Mouse (Mus musculus) T-helper 17 cell (primary cell): ENCODE measurements around the gene Plekha6.
"Not testable (repeated sequence)": the region's sequence is repeated elsewhere in the genome, so short reads cannot be mapped to it uniquely, and the experiment has no call there.

ENCODE experiments used
- in situ Hi-C, 2 experiments: fragments of 300-600 bp; cut with MboI, MseI; formaldehyde crosslinking; loops; 1 replicate in 1 of 2; 2 replicates in 1 of 2; pipeline ENCODE4 v1.15.1; 2025; ENCODE audit warnings: high pct_unique_total_duplicates in 2 of 2

Plekha6 gene

DNA sequence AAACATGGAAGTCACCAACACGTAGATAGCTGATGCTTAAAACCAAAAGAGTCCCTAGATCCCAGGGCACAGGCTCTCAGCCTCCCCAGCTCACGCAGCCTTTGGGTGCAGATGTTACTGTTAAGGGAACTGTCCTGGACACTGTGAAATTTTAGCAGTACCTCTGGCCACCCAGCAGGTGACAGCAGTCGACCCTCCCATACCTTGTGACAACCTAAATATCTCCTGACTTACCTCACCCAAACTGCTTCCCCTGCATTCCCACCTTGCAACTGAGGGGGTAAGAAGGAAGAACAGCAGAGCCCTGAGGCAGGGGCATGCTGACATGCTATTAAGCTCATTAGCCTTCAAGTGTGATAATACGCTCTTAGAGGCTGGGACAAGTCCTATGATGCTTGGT lies 147.2 kb downstream of the Plekha6 start:
- in situ Hi-C loops: loop anchor here in 1 of 2 experiments (5.0 kb wide), 1 partner anchor 134 kb away; no protein-coding TSS in a partner anchor

DNA sequence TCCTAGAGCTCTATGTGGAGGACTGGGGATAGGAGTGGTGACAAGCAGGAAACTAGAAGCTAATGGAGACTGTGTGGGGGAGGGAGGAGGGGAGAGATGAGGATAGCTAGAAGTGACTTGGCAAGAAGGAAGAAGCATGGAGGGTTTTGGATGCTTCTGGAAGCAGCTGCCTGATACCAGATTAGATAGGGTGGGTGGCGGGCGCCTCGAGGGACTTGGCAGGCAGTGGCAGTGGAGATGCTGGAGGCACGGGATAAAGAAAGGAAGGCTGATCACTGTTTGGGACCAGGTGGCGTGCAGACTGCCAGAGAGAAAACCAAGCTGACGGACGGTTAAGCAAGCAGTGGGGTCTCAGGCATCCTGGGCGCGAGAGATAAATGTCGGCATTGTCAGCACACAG lies 147.9 kb downstream of the Plekha6 start:
- in situ Hi-C loops: loop anchor here in 1 of 2 experiments (5.0 kb wide), 1 partner anchor 135 kb away; no protein-coding TSS in a partner anchor

DNA sequence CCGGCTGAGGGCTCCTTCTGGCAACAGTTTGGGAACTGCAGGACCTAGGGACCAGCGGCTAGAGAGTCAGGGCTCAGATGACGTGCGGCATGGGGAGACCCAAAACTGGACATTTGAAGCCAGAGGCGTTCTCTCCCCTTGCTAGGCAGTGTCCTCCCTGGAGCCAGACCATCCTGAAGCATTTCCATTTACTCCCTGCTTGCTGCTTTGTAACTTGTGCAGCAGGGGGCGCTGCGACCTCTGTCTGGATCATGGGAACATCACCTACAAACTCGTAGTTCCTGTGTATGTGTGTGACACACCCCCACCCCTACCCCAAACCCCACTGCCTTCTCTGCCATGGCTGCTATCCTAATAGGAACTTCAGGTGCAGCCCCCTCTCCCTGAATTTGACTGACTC lies 150.4 kb downstream of the Plekha6 start:
- in situ Hi-C loops: loop anchor here in 1 of 2 experiments (5.0 kb wide), 1 partner anchor 137 kb away; no protein-coding TSS in a partner anchor

DNA sequence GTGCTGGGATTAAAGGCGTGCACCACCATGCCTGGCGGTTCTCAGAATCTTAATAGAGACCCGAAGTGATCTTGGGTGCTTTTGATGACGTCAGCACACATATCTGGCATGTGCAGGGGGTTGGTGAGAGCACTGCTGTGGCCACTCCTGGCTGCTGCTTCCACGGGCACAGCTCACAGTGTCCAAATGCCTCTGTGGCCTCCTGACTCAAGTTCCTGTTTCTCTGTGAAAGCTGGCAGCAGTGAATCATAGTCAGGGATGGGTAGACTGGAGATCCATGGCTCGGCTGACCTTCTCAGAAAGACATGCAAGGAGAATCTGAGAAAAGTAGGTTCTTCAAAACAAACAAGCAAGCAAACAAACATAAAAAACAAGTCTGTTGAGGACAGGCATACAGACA lies 151.8 kb downstream of the Plekha6 start:
- in situ Hi-C loops: loop anchor here in 1 of 2 experiments (5.0 kb wide), 1 partner anchor 133 kb away; no protein-coding TSS in a partner anchor

DNA sequence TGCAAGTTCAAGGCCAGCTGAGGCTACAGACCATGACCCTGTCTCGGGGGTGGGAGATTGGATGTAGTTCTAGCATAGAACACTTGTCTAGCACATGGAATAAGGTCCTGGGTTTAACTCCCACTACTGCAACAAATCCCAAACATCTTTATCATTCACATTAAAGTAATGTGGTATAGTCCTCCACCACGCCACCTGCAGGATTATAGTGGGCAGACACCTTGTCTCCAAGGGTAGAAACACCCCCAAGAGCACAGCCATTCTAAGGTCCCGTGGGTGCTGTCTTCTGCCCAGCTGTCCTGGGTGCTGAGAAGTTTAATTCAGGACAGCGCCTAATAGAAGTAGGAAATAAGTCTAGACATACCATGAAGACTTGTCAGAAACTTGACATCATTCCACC lies 152.6 kb downstream of the Plekha6 start:
- in situ Hi-C loops: loop anchor here in 1 of 2 experiments (5.0 kb wide), 1 partner anchor 134 kb away; no protein-coding TSS in a partner anchor

DNA sequence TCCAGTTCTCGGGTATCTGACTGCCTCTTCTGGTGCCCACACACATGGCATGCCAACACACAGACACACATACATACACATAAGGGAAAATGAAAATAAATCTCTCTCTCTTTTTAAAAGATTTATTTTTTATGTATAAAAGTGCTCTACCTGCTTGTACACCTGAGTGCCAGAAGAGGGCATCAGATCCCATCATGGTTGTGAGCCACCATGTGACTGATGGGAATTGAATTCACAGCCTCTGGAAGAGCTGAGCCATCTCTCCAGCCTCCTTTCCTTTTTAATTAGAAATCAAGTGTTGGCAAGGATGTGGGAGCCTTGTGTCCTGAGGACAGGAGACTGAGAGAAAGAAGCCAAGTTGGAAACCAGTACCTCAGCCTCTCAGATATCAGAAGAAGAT lies 153.1 kb downstream of the Plekha6 start:
- in situ Hi-C loops: loop anchor here in 1 of 2 experiments (5.0 kb wide), 1 partner anchor 135 kb away; no protein-coding TSS in a partner anchor

DNA sequence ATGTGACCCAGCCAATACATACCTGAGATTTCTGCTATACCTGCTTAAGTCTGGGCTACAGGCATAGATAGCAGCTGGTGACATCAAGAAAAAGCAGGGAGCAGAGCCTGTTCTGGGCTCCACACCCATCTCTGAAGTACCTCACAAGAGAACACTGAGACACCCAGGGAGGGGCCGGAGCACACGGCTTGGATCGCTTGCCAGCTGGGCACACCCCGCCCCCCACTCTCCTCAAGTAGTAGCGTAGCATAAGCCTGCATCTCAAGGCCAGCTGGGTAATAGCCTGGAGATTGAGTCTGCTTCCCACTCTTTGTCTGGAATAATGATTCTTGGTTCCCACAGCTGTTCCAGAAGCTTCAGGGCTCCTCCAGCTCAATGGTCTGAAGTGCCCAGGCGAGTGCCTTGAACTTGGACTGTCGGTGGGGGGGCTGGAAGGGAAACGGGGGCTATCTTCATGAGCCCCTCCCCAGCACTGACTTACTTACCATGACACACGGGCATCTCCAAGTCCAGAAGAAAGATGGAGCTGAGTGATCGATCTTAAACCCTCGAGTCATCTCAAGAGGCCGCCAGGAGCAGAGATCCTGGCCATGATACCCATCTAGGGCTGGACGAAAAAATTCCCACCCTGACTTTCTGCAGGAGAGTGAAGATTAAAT lies 157.4 kb downstream of the Plekha6 start, which contains the start of gene Kiss1:
Gene Kiss1, plus strand, starts transcription at position 609 of the 659 bp plus-strand sequence.
- in situ Hi-C loops: no loop called here

DNA sequence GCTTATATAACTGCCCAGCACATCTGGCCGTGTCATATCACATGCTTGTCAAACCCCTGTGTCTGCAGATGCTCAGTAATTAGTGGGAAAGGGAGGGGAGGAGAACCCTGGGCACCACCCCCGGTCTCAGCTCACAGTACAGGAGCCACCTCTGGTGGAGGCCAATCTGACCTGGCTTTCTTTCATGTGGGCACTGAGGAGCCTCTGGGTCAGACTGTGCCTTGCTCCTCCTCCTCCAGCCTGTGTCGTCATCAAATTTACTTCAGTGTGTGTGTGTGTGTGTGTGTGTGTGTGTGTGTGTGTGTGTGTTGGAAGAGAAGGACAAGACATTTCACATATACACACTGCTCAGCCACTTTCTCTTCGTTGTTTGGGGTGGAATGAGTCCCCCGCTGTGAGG lies 159.3 kb downstream of the Plekha6 start:
- in situ Hi-C loops: no loop called here

DNA sequence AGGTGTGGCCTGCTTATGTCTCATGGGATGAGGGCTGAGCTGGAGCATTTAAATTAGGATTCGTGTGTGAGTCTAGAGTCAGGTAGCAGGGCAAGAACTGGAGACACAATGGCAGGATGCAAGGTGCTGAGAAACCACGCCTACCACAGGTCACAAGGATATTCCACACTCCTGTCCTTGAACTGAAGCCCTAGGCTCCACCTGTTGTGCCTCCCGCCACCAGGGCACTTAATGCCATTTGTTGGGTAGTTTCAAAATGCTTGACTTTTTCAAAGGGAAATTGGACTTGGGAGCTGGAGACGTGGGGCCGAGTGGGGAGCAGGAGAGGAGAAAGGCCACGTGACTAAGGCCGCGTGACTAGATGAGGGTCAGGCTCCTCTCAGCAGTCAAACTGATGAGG lies 161.9 kb downstream of the Plekha6 start:
- in situ Hi-C loops: no loop called here

DNA sequence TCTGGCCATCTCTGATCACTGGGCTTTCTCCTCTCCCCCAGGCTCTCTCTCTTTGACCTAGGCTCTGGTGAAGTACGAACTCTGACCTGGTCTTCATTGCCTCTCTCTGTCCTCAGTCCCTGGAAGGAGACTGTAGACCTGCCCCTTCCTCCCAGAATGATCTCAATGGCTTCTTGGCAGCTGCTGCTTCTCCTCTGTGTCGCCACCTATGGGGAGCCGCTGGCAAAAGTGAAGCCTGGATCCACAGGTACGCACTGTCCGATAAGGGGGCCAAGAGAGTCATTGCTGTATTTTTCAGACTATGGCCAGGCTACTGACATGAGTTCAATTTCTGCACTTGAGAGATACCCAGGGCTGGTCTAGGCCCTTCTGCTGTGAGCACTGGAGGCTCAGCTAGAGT lies 163.1 kb downstream of the Plekha6 start:
- in situ Hi-C loops: no loop called here

DNA sequence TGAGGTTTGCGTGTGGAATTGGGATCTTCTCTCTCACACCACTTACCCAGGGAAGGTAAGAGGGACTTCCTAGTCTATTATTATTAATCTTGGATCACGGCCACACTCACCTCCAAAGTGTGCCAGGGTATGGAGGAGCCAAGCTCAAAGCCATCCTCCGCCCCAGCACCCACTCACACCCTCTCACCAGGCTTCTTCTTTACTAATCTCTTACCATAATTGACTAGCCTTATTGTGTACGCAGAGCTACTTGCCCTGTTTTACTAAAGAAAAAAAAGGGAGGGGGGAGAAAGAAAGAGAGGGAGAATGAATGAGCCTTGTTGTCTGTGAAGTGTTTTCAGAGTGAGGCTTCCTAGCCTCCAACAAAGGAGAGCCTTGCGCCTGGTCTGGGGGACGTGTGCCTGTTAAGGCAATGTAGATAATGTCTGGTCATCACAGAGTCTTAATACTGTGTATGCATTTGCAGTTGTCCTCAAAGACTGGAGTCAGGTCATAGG lies 164.3 kb downstream of the Plekha6 start:
- in situ Hi-C loops: no loop called here

DNA sequence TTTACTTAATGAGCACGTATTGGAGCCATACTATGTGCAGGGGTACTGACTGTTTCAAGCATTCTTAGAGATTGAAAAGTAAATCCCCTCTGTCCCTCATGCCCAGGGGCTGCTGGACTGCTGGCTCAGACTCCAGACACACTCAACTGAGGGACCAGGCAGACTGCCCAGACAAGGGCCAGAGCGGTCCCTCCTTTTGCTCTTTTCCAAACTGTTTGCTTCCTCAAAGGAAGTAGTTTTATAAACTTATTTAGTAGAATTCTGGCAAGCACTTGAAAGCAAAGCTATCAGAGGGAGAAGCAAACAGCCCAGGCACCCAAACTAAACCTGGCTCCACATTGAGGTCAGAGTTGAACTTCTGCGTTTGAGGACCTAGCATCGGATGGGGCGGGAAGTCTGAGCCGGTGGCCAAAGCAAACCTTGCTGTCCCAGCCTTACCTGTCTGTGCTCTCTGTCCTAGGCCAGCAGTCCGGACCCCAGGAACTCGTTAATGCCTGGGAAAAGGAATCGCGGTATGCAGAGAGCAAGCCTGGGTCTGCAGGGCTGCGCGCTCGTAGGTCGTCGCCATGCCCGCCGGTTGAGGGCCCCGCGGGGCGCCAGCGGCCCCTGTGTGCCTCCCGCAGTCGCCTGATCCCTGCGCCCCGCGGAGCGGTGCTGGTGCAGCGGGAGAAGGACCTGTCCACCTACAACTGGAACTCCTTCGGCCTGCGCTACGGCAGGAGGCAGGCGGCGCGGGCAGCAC lies 165.1 kb downstream of the Plekha6 start:
- in situ Hi-C loops: no loop called here

DNA sequence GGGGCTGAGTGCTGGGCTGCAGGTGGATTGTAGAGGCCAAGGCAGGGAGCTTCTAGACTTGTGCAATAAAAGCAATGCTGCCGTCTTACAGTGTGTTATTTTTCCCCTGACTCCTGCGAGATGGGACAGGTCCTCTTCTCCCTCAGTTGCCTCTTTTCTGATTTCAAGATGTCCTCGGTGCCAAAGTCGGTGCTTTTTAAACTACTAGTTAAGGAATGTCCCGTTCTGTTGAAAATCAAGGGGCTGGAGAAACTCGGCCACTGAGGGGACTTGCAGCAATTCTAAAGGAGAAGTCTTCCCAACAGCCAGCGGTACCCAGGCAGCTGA lies 165.6 kb downstream of the Plekha6 start:
- in situ Hi-C loops: no loop called here

DNA sequence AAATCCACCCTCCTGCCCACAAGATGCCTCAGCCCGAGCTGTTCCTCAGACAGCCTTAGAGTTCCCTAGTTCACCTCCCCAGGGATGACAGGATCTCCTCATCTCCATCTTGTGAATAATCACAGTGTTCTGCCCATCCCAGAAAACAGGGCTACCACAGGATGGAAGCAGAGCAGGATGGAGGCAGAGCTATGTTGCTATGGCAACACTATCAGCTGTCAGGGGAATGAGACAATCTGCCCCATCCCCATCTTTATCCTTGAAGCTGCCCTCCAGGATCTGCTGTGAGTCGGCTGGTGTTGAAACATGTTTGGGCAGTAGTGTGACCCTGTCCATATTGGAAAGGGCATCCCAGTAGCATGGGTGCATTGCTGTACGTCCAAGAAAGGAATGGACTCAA lies 167.1 kb downstream of the Plekha6 start:
- in situ Hi-C loops: no loop called here

DNA sequence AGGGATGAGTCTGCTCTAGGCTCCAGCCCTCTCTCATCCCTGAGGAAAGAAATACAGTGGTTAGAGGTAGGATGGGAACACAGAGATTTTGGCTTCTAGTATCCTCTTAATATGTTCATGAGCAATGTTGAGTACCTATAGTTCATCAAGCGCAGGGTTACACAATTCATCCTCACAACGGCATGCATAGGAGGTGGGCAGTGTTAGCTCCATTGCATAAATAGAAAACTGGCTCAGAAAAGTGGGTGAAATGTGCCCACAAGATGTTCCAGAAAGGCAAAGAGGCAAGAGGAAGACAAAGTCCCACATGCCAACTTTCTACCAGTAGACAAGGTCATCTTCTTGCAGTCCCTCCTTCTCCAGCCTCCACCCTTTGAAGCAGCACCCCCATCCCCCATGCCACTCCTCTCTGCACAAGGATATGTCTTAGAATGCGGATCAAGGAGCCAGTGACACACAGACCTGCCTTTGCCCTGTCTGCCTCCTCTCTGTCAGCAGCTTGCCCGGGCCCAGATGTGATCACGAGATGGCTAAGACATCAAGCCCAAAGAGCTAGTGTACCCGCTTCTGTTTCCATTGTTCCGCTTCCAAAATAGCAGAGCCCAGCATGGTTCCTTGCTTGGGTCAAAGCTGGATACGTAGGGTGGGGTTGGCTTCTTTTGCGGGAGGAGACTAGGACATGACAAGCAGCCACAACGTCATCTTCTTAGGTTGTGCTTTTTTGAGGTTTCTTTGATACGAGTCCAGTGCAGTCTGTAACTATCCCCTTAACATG lies 168.8 kb downstream of the Plekha6 start:
- in situ Hi-C loops: no loop called here

DNA sequence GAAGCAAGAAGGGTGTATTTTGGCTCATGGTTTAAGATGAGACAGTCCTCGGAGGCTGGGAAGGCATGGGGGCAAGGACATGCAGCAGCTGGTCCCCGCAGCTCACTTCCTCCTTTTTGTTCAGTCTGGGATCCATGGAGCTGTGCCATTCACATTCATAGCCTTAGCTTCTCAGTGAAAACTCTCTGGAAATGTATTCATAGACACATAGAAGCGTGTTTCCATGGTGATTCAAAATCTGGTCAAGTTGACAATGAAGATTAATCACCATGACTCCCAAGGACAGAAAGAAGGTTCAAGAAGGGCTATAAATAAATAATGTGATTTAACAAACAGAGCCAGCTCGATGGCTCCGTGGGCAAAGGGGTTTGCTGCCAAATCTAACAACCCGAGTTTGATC lies 169.9 kb downstream of the Plekha6 start:
- in situ Hi-C loops: no loop called here

DNA sequence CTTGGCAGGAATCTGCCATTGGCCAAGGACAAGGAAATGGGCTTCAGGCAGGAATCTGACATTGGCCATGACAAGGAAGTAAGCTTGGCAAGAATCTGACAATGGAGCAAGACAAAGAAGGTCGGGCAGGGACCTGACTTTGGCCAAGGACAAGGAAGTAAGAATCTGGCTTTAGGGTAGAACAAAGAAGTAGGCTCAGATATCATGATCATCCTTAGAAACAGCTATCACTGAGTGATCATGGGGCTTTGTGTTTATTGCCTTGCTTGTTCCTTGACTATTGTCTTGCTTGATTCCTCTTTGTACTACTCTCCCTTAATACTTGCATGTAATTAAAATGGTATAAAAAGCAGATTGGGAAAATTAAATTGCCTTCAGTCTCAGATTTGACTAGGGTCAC lies 176.4 kb downstream of the Plekha6 start:
- in situ Hi-C loops: not testable (repeated sequence)

DNA sequence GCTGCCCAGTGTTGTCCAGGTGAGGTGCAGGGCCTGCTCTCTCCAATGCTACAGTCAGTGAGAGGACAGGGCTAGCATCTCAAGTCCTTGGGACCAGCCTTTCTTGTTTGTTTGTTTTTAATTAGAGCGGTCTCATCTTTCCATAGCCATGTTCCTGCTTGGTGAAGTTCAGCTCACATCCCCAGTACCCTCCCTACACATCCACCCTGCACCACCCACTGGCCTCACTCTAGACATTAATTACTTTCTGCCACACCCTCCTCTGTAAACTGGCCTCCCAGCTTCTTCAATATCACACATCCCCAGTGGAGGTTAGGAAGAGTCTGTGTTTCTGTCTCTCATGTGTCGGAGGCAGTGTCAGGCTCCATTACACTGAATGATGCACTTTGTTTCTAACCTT lies 180.3 kb downstream of the Plekha6 start:
- in situ Hi-C loops: no loop called here

DNA sequence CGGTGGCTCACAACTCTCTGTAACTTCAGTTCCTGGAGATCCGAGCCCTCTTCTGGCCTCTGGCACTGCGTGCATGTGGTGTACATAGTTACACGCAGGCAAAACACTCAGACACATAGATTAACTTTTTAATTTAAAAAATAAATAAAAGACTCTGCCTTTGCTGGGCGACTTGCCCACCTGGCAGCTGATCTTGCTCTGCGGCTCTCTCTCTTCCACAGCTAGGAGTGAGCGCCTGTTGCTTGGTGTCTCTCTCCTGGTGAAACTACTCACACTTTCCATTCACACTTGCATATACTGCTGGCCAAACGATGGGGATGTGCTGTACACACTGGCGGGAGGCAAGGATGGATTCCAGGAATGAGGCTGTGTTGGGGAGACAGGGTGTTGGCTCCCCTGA lies 182.5 kb downstream of the Plekha6 start:
- in situ Hi-C loops: no loop called here

DNA sequence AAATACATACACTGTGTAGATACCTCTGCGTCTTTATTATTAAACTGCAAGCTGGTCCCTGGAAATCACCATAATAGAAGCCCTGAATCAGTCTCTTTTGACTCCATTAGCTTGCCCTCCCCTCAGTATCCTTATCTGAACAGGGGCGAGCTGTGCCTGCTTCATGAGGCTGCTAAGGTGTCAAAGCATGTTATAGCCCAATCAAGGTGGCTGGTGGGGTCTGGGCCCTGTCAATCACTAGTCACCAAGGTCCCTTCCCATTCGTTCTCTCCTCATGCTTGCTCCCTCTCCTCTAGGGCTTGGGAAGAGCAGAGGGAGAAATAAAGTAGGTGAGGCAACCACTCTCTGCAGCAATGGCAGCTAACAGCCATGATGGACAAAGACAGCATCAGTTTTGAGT lies 183.2 kb downstream of the Plekha6 start:
- in situ Hi-C loops: no loop called here

DNA sequence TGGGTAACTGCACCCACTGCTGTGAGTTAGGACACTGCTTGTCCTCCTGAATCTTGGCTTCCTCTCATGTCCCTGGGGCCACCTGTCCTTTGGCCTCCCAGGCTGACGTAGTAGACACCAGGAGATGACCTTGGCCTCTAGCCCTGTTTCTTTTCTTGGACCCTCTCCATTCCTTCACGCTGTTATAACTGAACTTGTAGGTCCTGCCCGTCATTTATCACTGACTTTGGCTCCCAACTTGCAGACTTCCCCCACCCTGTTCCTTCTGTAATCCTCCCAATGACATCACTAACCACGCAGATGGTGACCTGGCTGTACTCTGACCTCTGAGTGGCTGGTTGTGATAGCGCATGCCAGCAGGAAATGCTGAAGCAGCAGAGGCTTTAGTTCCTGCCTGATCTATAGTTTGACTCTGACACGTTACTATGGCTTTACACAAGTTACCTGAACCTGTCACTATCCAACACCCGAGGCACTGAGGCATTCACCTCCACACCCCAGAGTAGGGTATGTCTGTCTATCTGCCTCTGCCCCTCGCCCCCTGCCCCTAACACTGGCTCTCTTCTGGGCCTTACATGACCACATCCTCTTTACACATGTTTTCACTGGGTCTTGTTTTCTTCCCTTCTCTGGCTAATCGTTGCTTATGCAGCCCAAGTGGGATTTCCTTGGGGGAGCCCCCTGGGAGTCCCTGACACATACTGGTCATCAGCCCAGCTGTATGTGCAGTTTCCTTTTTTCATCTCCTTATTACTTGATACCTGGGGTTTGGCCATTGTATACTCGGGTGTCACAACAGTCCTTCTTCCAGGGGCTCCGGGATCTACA lies 183.9 kb downstream of the Plekha6 start:
- in situ Hi-C loops: no loop called here
